Mouse (Mus musculus): ENCODE measurements around the gene Spib.

DNA sequence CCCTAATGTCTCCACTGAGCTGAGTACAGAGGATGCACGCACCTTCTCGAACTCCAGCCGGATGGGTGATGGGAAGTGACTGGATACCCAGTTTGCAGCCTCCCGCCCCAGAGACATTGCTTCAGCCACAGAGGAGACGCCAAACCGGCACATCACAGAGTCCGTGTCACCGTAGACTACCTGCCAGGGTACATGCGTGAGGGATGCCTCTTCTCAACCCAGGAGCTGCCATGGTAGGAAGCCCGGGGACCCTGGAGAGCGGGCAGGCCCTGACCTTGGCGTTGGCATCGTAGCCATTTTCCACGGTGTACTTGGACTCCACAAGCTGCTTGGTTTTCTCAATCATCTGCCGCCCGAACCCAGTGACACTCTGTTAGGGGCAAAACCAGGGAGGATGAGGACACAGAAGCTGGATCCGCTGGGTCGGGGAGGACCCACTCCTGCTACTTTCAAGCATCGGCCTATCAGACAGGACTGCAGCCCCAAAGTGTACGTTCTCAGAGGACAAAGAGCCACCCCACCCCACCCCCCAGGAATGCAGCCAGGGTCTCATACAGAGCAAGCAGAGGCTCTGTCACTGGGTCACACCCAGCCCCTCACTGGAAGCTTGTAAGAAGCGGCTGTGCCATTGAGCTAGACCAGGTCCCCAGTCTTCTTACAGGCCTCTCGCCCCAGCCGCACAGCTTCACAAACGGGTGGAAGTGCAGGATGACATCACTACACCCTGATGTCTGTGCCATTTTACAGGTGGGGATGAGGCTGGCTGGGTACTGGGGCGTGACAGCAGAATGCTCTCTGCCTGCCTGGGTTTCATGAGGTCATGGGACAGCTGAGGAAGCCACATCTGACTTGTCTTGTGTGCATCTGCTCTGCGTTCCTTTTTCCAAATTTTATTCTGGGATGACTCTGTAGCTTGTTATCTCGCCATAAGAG, 4.1 kb upstream of the Spib start:
- TF ChIP-seq CTCF (IDR thresholded peaks at IDR 0.05; ENCODE audit: low read depth, low read length): no peak
- no peak for TF ChIP-seq POLR2A (IDR thresholded peaks at IDR 0.05; ENCODE audit: extremely low read depth, insufficient read depth, low read length)
